8 mouse cellular contexts compared by ENCODE assay signal in the genomic region with DNA sequence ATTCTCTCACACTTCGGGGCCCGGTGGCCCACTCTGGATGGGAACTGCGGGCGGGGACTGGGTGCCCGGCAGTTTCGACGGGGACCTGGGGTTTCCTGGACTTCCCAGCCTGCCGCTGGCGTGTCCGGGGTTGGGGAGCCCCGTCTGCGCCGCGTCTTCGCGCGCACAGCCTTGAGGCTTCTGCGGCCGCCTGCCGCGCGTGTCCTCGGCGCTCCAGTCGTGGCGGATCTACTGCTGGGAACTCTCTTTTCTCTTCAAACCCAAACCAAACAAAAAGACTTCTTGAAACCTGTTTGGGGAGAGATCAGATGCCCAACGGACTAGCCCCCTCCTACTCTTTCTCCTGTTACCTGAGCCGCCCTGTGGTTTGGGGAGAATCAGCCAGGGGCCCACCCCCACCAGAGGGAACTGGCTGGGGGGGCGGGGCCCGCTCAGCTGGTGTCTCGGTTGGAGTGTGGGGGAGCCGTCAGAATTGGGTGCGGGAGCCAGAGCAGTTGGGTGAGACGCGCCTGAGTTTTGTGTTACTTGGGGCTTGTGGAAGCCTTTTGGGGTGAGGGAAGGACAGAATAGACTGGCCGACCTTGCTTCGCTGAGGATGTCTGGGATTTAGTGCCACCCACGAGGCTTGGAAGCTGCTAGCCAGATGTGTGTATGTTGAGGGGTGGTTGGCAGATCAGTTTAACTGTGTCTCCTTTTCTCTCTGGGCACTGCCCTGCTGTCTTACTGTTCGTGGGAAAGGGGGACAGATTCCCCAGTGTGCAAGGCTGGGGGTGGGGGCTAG. TPM values are rescaled to one million over a fixed set of nuclear protein-coding genes. Genes with fewer than 3 reads are reported as not detected.
DNase-seq lines count a peak whose midpoint lies in the region; ATAC-seq and TF ChIP-seq lines count a peak whose summit lies in the region.

No protein-coding gene starts in this region.

- ATAC-seq in heart, postnatal 0 days (ENCODE audit: insufficient read depth, low read depth), result no peak
- no peak for ATAC-seq in limb, embryonic 11.5 days (ENCODE audit: insufficient number of reproducible peaks, low FRiP score, low TSS enrichment, low read depth)
- ATAC-seq in midbrain, embryonic 15.5 days (replicated peaks), result no peak
- ATAC-seq in megakaryocyte progenitor cell, adult 5-6 weeks (replicated peaks; ENCODE audit: poor library complexity), result no peak

- peak overlapping the region; percentile 82 for H3K4me2 ChIP-seq in heart, postnatal 0 days (ENCODE audit: low read depth, low read length)
- peak overlapping the region; percentile 77 for H3K4me2 ChIP-seq in limb, embryonic 11.5 days (ENCODE audit: low read depth, severe bottlenecking)
- H3K4me2 ChIP-seq in midbrain, embryonic 15.5 days, result peak overlapping the region; percentile 99

- no peak for TF ChIP-seq POLR2A in bone marrow macrophage, adult 2 months (IDR thresholded peaks at IDR 0.05; ENCODE audit: borderline replicate concordance, low read depth, low read length)

- peak overlapping the region; percentile 78 for H3K4me3 ChIP-seq in bone marrow macrophage, adult 2 months (ENCODE audit: insufficient read depth, low read length)
- H3K4me3 ChIP-seq in heart, postnatal 0 days (ENCODE audit: low read depth, low read length), result peak overlapping the region; percentile 87
- peak overlapping the region; percentile 68 for H3K4me3 ChIP-seq in limb, embryonic 11.5 days (ENCODE audit: low read depth, low read length)
- H3K4me3 ChIP-seq in midbrain, embryonic 15.5 days, result peak overlapping the region; percentile 66

- H3K27me3 ChIP-seq in heart, postnatal 0 days (ENCODE audit: control insufficient read depth, insufficient read depth, low read length), result no peaks in the 10 kb centered on the region
- no peaks in the 10 kb centered on the region for H3K27me3 ChIP-seq in limb, embryonic 11.5 days (ENCODE audit: control insufficient read depth, insufficient read depth, low read length)
- peaks cover 12% of the 10 kb centered on the region for H3K27me3 ChIP-seq in midbrain, embryonic 15.5 days (replicated peaks)

- peak; percentile 68 for DNase-seq in ovary, postnatal 36 days (ENCODE audit: low spot score)
- DNase-seq in ovary, adult 18-20 months (ENCODE audit: low spot score), result no peak
- DNase-seq in heart, postnatal 0 days (ENCODE audit: low spot score), result peak; percentile 55
- DNase-seq in limb, embryonic 11.5 days (ENCODE audit: low spot score), result no peak
- DNase-seq in urinary bladder, postnatal 25 days (ENCODE audit: low spot score), result no peak

- no peak for TF ChIP-seq EP300 in heart, postnatal 0 days (IDR thresholded peaks at IDR 0.05; ENCODE audit: low read depth)

- H3K27ac ChIP-seq in bone marrow macrophage, adult 2 months (ENCODE audit: insufficient read depth, low read depth, low read length), result peak overlapping the region; percentile 73
- peak overlapping the region; percentile 93 for H3K27ac ChIP-seq in heart, postnatal 0 days (ENCODE audit: low read depth)
- H3K27ac ChIP-seq in limb, embryonic 11.5 days (replicated peaks; ENCODE audit: low read depth, low read length), result peak overlapping the region; percentile 91
- peak overlapping the region; percentile 51 for H3K27ac ChIP-seq in midbrain, embryonic 15.5 days

- peaks cover 47% of the 10 kb centered on the region for H3K4me1 ChIP-seq in bone marrow macrophage, adult 2 months (ENCODE audit: control insufficient read depth, insufficient read depth, low read length)
- peaks cover 63% of the 10 kb centered on the region for H3K4me1 ChIP-seq in heart, postnatal 0 days (ENCODE audit: control insufficient read depth, insufficient read depth)
- peaks cover 67% of the 10 kb centered on the region for H3K4me1 ChIP-seq in limb, embryonic 11.5 days (ENCODE audit: control insufficient read depth, insufficient read depth, low read length)
- H3K4me1 ChIP-seq in midbrain, embryonic 15.5 days, result peaks cover 68% of the 10 kb centered on the region

- no peaks in the 10 kb centered on the region for H3K9me3 ChIP-seq in heart, postnatal 0 days (replicated peaks; ENCODE audit: control insufficient read depth, low read length)
- no peaks in the 10 kb centered on the region for H3K9me3 ChIP-seq in limb, embryonic 11.5 days (ENCODE audit: control insufficient read depth, low read length)
- no peaks in the 10 kb centered on the region for H3K9me3 ChIP-seq in midbrain, embryonic 15.5 days

- WGBS in heart, postnatal 0 days, result under 1% methylated on average over 37 of the region's 39 CpGs
- under 1% methylated on average over 39 of the region's 39 CpGs for WGBS in limb, embryonic 11.5 days
- WGBS in midbrain, embryonic 15.5 days, result 1% methylated on average over 39 of the region's 39 CpGs

- H3K36me3 ChIP-seq in heart, postnatal 0 days (replicated peaks; ENCODE audit: control insufficient read depth, insufficient read depth, low read length), result no peaks in the 10 kb centered on the region
- no peaks in the 10 kb centered on the region for H3K36me3 ChIP-seq in limb, embryonic 11.5 days (ENCODE audit: control insufficient read depth, insufficient read depth, low read length)
- H3K36me3 ChIP-seq in midbrain, embryonic 15.5 days (replicated peaks), result no peaks in the 10 kb centered on the region

- no peak for TF ChIP-seq CTCF in bone marrow macrophage, adult 2 months (IDR thresholded peaks at IDR 0.05; ENCODE audit: low read depth, low read length)
- TF ChIP-seq CTCF in heart, postnatal 0 days (IDR thresholded peaks at IDR 0.05; ENCODE audit: low read depth), result no peak

- peak overlapping the region; percentile 83 for H3K9ac ChIP-seq in heart, postnatal 0 days (replicated peaks; ENCODE audit: low read depth, low read length)
- peak overlapping the region; percentile 89 for H3K9ac ChIP-seq in limb, embryonic 11.5 days (ENCODE audit: low read length)
- peak overlapping the region; percentile 47 for H3K9ac ChIP-seq in midbrain, embryonic 15.5 days

RNA-seq across cellular contexts. Expression of gene Rara, which starts 10.5 kb away (rescaled TPM):
- polyA plus RNA-seq in bone marrow macrophage, adult 2 months (2012; ENCODE audit: insufficient read depth, insufficient read length, missing spikeins), result 24.0 and 25.9 TPM in 2 replicates
- 24.0 and 36.2 TPM in 2 replicates for total RNA-seq in heart, postnatal 0 days (2014; rRNA removed; ENCODE audit: low replicate concordance)
- polyA plus RNA-seq in heart, postnatal 0 days (2015; fragmentation: Nextera tagmentation; extraction: Ambion mirVana), result 14.7 and 15.8 TPM in 2 replicates
- polyA plus RNA-seq in limb, embryonic 11.5 days (2014; fragmentation: Nextera tagmentation; extraction: Ambion mirVana), result 46.7 and 48.7 TPM in 2 replicates
- 9.7 and 10.5 TPM in 2 replicates for polyA plus RNA-seq in midbrain, embryonic 15.5 days (2015; fragmentation: Nextera tagmentation; extraction: Ambion mirVana)
- 4.4 and 5.9 TPM in 2 replicates for total RNA-seq in megakaryocyte progenitor cell, adult 5-6 weeks (2015)
- 1.6 and 2.2 TPM in 2 replicates for total RNA-seq in megakaryocyte progenitor cell, adult 5-6 weeks (2017)

RNA-seq across cellular contexts. Expression of gene Cdc6, which starts 30.5 kb away (rescaled TPM):
- polyA plus RNA-seq in bone marrow macrophage, adult 2 months (2012; ENCODE audit: insufficient read depth, insufficient read length, missing spikeins), result 4.8 and 6.9 TPM in 2 replicates
- total RNA-seq in heart, postnatal 0 days (2014; rRNA removed; ENCODE audit: low replicate concordance), result 1.4 and 2.2 TPM in 2 replicates
- 4.2 and 4.5 TPM in 2 replicates for polyA plus RNA-seq in heart, postnatal 0 days (2015; fragmentation: Nextera tagmentation; extraction: Ambion mirVana)
- 58.7 and 63.4 TPM in 2 replicates for polyA plus RNA-seq in limb, embryonic 11.5 days (2014; fragmentation: Nextera tagmentation; extraction: Ambion mirVana)
- 3.9 and 4.2 TPM in 2 replicates for polyA plus RNA-seq in midbrain, embryonic 15.5 days (2015; fragmentation: Nextera tagmentation; extraction: Ambion mirVana)
- total RNA-seq in megakaryocyte progenitor cell, adult 5-6 weeks (2015), result 42.6 and 56.1 TPM in 2 replicates
- 40.7 and 44.1 TPM in 2 replicates for total RNA-seq in megakaryocyte progenitor cell, adult 5-6 weeks (2017)

RNA-seq across cellular contexts. Expression of gene Gjd3, which starts 44.7 kb away (rescaled TPM):
- polyA plus RNA-seq in bone marrow macrophage, adult 2 months (2012; ENCODE audit: insufficient read depth, insufficient read length, missing spikeins), result not detected in 2 replicates
- total RNA-seq in heart, postnatal 0 days (2014; rRNA removed; ENCODE audit: low replicate concordance), result 4.2 and 14.7 TPM in 2 replicates
- 5.8 and 6.3 TPM in 2 replicates for polyA plus RNA-seq in heart, postnatal 0 days (2015; fragmentation: Nextera tagmentation; extraction: Ambion mirVana)
- 0.40 TPM in 1 of 2 replicates, not detected in the other for polyA plus RNA-seq in limb, embryonic 11.5 days (2014; fragmentation: Nextera tagmentation; extraction: Ambion mirVana)
- 1.4 and 2.4 TPM in 2 replicates for polyA plus RNA-seq in midbrain, embryonic 15.5 days (2015; fragmentation: Nextera tagmentation; extraction: Ambion mirVana)
- not detected in 2 replicates for total RNA-seq in megakaryocyte progenitor cell, adult 5-6 weeks (2015)
- total RNA-seq in megakaryocyte progenitor cell, adult 5-6 weeks (2017), result not detected in 2 replicates

Comparison
In these comparisons a context has a peak if more than half of its experiments do, and no peak if none do; other contexts are left out.
1. DNase-seq: peak in ovary, postnatal 36 days (single experiment) and heart, postnatal 0 days (single experiment); none in ovary, adult 18-20 months (single experiment), limb, embryonic 11.5 days (single experiment) and urinary bladder, postnatal 25 days (single experiment).
2. Peak in every context shown above with its lines, with median percentiles within 50 percentile points of each other: H3K27ac ChIP-seq, H3K4me3 ChIP-seq, H3K4me2 ChIP-seq and H3K9ac ChIP-seq.